10 mouse cellular contexts compared by ENCODE assay signal in genomic region chr11:118434093-118434492, GRCm38 (mm10). TPM values are rescaled to one million over a fixed set of nuclear protein-coding genes. Genes with fewer than 3 reads are reported as not detected.
A peak's percentile ranks its signal among the peaks of the same experiment; 100 is the strongest.
DNase-seq lines count a peak whose midpoint lies in the region; ATAC-seq and TF ChIP-seq lines count a peak whose summit lies in the region.
"Had no signal": no experiment of that assay in that cellular context is flagged by ENCODE, and none has a peak within 500 bp of the region (broad histone marks: within the 10 kb centered on the region; RNA-seq: fewer than 3 reads in every experiment).

No protein-coding gene starts in this region.

- WGBS in heart, embryonic 12.5 days: 31% methylated on average over 13 of the region's 13 CpGs
- WGBS in neural tube, embryonic 12.5 days: 50% methylated on average over 13 of the region's 13 CpGs
- 37% methylated on average over 13 of the region's 13 CpGs for WGBS in limb, embryonic 11.5 days
- whole genome bisulfite sequencing in stomach, postnatal 0 days: 34% methylated on average over 13 of the region's 13 CpGs

- TF ChIP-seq EP300 in stomach, postnatal 0 days (optimal IDR thresholded peaks at IDR 0.05): no peak

- peak overlapping the region; percentile 63 for H3K4me2 ChIP-seq in heart, embryonic 12.5 days
- 0 out of 2 replicates have a peak overlapping the region, but pooled peaks have one; percentile 2 for H3K4me2 ChIP-seq in neural tube, embryonic 12.5 days (replicated peaks)
- peak overlapping the region; percentile 28; the same call in 1 of the 2 replicates for H3K4me2 ChIP-seq in limb, embryonic 11.5 days (ENCODE audit: low read depth, severe bottlenecking)
- H3K4me2 ChIP-seq in stomach, postnatal 0 days (replicated peaks; ENCODE audit: low read depth): peak overlapping the region; percentile 44

- H3K4me1 ChIP-seq in heart, embryonic 12.5 days (replicated peaks): peaks cover 50% of the 10 kb centered on the region
- H3K4me1 ChIP-seq in neural tube, embryonic 12.5 days: peaks cover 31% of the 10 kb centered on the region
- peaks cover 39% of the 10 kb centered on the region for H3K4me1 ChIP-seq in limb, embryonic 11.5 days (ENCODE audit: control insufficient read depth, insufficient read depth, low read length)
- H3K4me1 ChIP-seq in stomach, postnatal 0 days (replicated peaks; ENCODE audit: control insufficient read depth, insufficient read depth): peaks cover 13% of the 10 kb centered on the region

- H3K4me3 ChIP-seq in heart, embryonic 12.5 days: peak overlapping the region; percentile 37
- H3K4me3 ChIP-seq in neural tube, embryonic 12.5 days: no peak overlapping the region
- 0 out of 2 replicates have a peak overlapping the region, but pooled peaks have one; percentile 12 for H3K4me3 ChIP-seq in limb, embryonic 11.5 days (ENCODE audit: low read depth, low read length)
- peak overlapping the region; percentile 18 for H3K4me3 ChIP-seq in stomach, postnatal 0 days (ENCODE audit: low read depth, low read length)

- TF ChIP-seq CTCF in stomach, postnatal 0 days (IDR thresholded peaks at IDR 0.05; ENCODE audit: low read depth): no peak

- peak overlapping the region; percentile 62; the same call in 1 of the 2 replicates for H3K9ac ChIP-seq in heart, embryonic 12.5 days
- H3K9ac ChIP-seq in neural tube, embryonic 12.5 days: no peak overlapping the region
- peak overlapping the region; percentile 45; the same call in 1 of the 2 replicates for H3K9ac ChIP-seq in limb, embryonic 11.5 days (ENCODE audit: low read length)
- H3K9ac ChIP-seq in stomach, postnatal 0 days (ENCODE audit: low read length): peak overlapping the region; percentile 23; the same call in 1 of the 2 replicates

- no peak for DNase-seq in heart, adult 9 months (ENCODE audit: low spot score in 2 of 2)
- DNase-seq in neural tube, embryonic 10.5 days (ENCODE audit: extremely low spot score, low spot score): no peak
- DNase-seq in limb, embryonic 11.5 days (ENCODE audit: low spot score): no peak
- DNase-seq in stomach, postnatal 0 days (ENCODE audit: low spot score): no peak
- no peak for DNase-seq in cerebellum, postnatal 14 days
- DNase-seq in adrenal gland, postnatal 4 days (ENCODE audit: low spot score in 2 of 2): no peak
- DNase-seq: B cell, adult 2 months; cerebellum, adult 11-12 months had no signal

- 0 out of 2 replicates have a peak, but pooled peaks cover 6% of the 10 kb centered on the region for H3K27me3 ChIP-seq in heart, embryonic 12.5 days (replicated peaks)
- no peaks in the 10 kb centered on the region for H3K27me3 ChIP-seq in neural tube, embryonic 12.5 days (replicated peaks)
- H3K27me3 ChIP-seq in limb, embryonic 11.5 days (ENCODE audit: control insufficient read depth, insufficient read depth, low read length): no peaks in the 10 kb centered on the region
- no peaks in the 10 kb centered on the region for H3K27me3 ChIP-seq in stomach, postnatal 0 days (ENCODE audit: control insufficient read depth, insufficient read depth, low read length)

- H3K36me3 ChIP-seq in heart, embryonic 12.5 days: no peaks in the 10 kb centered on the region
- no peaks in the 10 kb centered on the region for H3K36me3 ChIP-seq in neural tube, embryonic 12.5 days
- H3K36me3 ChIP-seq in limb, embryonic 11.5 days (ENCODE audit: control insufficient read depth, insufficient read depth, low read length): no peaks in the 10 kb centered on the region
- H3K36me3 ChIP-seq in stomach, postnatal 0 days (ENCODE audit: control insufficient read depth, insufficient read depth, low read length): no peaks in the 10 kb centered on the region

- H3K9me3 ChIP-seq in heart, embryonic 12.5 days (replicated peaks): no peaks in the 10 kb centered on the region
- no peaks in the 10 kb centered on the region for H3K9me3 ChIP-seq in neural tube, embryonic 12.5 days
- no peaks in the 10 kb centered on the region for H3K9me3 ChIP-seq in limb, embryonic 11.5 days (ENCODE audit: control insufficient read depth, low read length)
- no peaks in the 10 kb centered on the region for H3K9me3 ChIP-seq in stomach, postnatal 0 days (ENCODE audit: control insufficient read depth, low read length)

- no peak overlapping the region for H3K27ac ChIP-seq in heart, embryonic 12.5 days (ENCODE audit: poor library complexity, severe bottlenecking)
- no peak overlapping the region for H3K27ac ChIP-seq in neural tube, embryonic 12.5 days
- no peak overlapping the region for H3K27ac ChIP-seq in limb, embryonic 11.5 days (replicated peaks; ENCODE audit: low read depth, low read length)
- peak overlapping the region; percentile 61 for H3K27ac ChIP-seq in stomach, postnatal 0 days (replicated peaks)

- ATAC-seq in heart, embryonic 12.5 days (ENCODE audit: insufficient number of reproducible peaks, low FRiP score): no peak
- no peak for ATAC-seq in neural tube, embryonic 12.5 days (ENCODE audit: low FRiP score, low read depth)
- ATAC-seq in limb, embryonic 11.5 days (ENCODE audit: insufficient number of reproducible peaks, low FRiP score, low TSS enrichment, low read depth): no peak
- ATAC-seq in stomach, postnatal 0 days (ENCODE audit: low FRiP score, low TSS enrichment): no peak

RNA-seq across cellular contexts. Expression of gene C1qtnf1, which starts 6.1 kb away (rescaled TPM):
- polyA plus RNA-seq in heart, embryonic 12.5 days (2016; fragmentation: Nextera tagmentation; extraction: Ambion mirVana): 4.9 and 5.5 TPM in 2 replicates
- polyA plus RNA-seq in neural tube, embryonic 12.5 days (2016; fragmentation: Nextera tagmentation; extraction: Ambion mirVana): 2.5 and 3.1 TPM in 2 replicates
- 3.5 and 4.2 TPM in 2 replicates for polyA plus RNA-seq in limb, embryonic 11.5 days (2014; fragmentation: Nextera tagmentation; extraction: Ambion mirVana)
- polyA plus RNA-seq in stomach, postnatal 0 days (2015; fragmentation: Nextera tagmentation; extraction: Ambion mirVana): 9.0 and 11.0 TPM in 2 replicates
- 10 to 100 TPM; 25.0 to 33.4 TPM for total RNA-seq in adrenal gland, postnatal 4 days (2021)

RNA-seq across cellular contexts. Expression of gene Cant1, which starts 15.2 kb away (rescaled TPM):
- 23.6 and 23.7 TPM in 2 replicates for polyA plus RNA-seq in heart, embryonic 12.5 days (2016; fragmentation: Nextera tagmentation; extraction: Ambion mirVana)
- 32.1 and 32.2 TPM in 2 replicates for polyA plus RNA-seq in neural tube, embryonic 12.5 days (2016; fragmentation: Nextera tagmentation; extraction: Ambion mirVana)
- polyA plus RNA-seq in limb, embryonic 11.5 days (2014; fragmentation: Nextera tagmentation; extraction: Ambion mirVana): 23.9 and 27.1 TPM in 2 replicates
- polyA plus RNA-seq in stomach, postnatal 0 days (2015; fragmentation: Nextera tagmentation; extraction: Ambion mirVana): 32.3 and 33.9 TPM in 2 replicates
- 10 to 100 TPM; 33.7 to 36.5 TPM for total RNA-seq in adrenal gland, postnatal 4 days (2021)

RNA-seq across cellular contexts. Expression of gene Lgals3bp, which starts 32.2 kb away (rescaled TPM):
- 4.5 and 5.1 TPM in 2 replicates for polyA plus RNA-seq in heart, embryonic 12.5 days (2016; fragmentation: Nextera tagmentation; extraction: Ambion mirVana)
- polyA plus RNA-seq in neural tube, embryonic 12.5 days (2016; fragmentation: Nextera tagmentation; extraction: Ambion mirVana): 1.4 and 2.0 TPM in 2 replicates
- polyA plus RNA-seq in limb, embryonic 11.5 days (2014; fragmentation: Nextera tagmentation; extraction: Ambion mirVana): 3.6 and 4.1 TPM in 2 replicates
- polyA plus RNA-seq in stomach, postnatal 0 days (2015; fragmentation: Nextera tagmentation; extraction: Ambion mirVana): 142 and 144 TPM in 2 replicates
- 10 to 100 TPM; 60.6 to 61.6 TPM for total RNA-seq in adrenal gland, postnatal 4 days (2021)

RNA-seq across cellular contexts. Expression of gene Engase, which starts 42.5 kb away (rescaled TPM):
- polyA plus RNA-seq in heart, embryonic 12.5 days (2016; fragmentation: Nextera tagmentation; extraction: Ambion mirVana): 4.5 and 4.6 TPM in 2 replicates
- polyA plus RNA-seq in neural tube, embryonic 12.5 days (2016; fragmentation: Nextera tagmentation; extraction: Ambion mirVana): 9.7 and 9.8 TPM in 2 replicates
- 4.8 and 8.5 TPM in 2 replicates for polyA plus RNA-seq in limb, embryonic 11.5 days (2014; fragmentation: Nextera tagmentation; extraction: Ambion mirVana)
- polyA plus RNA-seq in stomach, postnatal 0 days (2015; fragmentation: Nextera tagmentation; extraction: Ambion mirVana): 12.6 and 13.7 TPM in 2 replicates
- total RNA-seq in adrenal gland, postnatal 4 days (2021): 10 to 100 TPM; 19.6 to 22.3 TPM

Comparison
In these comparisons a context has a peak if more than half of its experiments do, and no peak if none do; other contexts are left out.
1. H3K4me2 ChIP-seq: peak in every context shown above with its lines; median percentile 63 in heart, embryonic 12.5 days; 44 in stomach, postnatal 0 days; 28 in limb, embryonic 11.5 days; 2 in neural tube, embryonic 12.5 days.
2. RNA of gene Lgals3bp, which starts 32.2 kb away (polyA plus RNA-seq): 142 to 144 TPM in stomach, postnatal 0 days; 4.5 to 5.1 TPM in heart, embryonic 12.5 days, 3.6 to 4.1 TPM in limb, embryonic 11.5 days and 1.4 to 2.0 TPM in neural tube, embryonic 12.5 days; every median in the first group is over 10 times any median in the second.